In genomic region chr12:7250324-7250723, GRCm38 (mm10) we compare ENCODE assay signal across 14 mouse cellular contexts.
"Had no signal": no experiment of that assay in that cellular context is flagged by ENCODE, and none has a peak within 500 bp of the region (broad histone marks: within the 10 kb centered on the region; RNA-seq: fewer than 3 reads in every experiment).

No protein-coding gene starts in this region.

- H3K4me1 ChIP-seq: kidney, embryonic 15.5 days; liver, embryonic 15.5 days had no signal

- H3K9ac ChIP-seq: kidney, embryonic 15.5 days; liver, embryonic 15.5 days; midbrain, embryonic 12.5 days had no signal

- H3K36me3 ChIP-seq: kidney, embryonic 15.5 days; limb, embryonic 10.5 days; liver, embryonic 15.5 days; midbrain, embryonic 12.5 days had no signal

- H3K27ac ChIP-seq: kidney, embryonic 15.5 days; left cerebral cortex, adult 2 months; limb, embryonic 10.5 days; liver, embryonic 15.5 days; midbrain, embryonic 12.5 days had no signal

- H3K4me3 ChIP-seq: kidney, embryonic 15.5 days; left cerebral cortex, adult 2 months; limb, embryonic 10.5 days; liver, embryonic 15.5 days; midbrain, embryonic 12.5 days had no signal

- ATAC-seq: lung, postnatal 0 days had no signal

- H3K4me2 ChIP-seq: kidney, embryonic 15.5 days; liver, embryonic 11.5 days; liver, embryonic 15.5 days; midbrain, embryonic 12.5 days had no signal

- H3K27me3 ChIP-seq: kidney, embryonic 15.5 days; liver, embryonic 15.5 days; midbrain, embryonic 12.5 days had no signal

- DNase-seq: kidney, adult 18-20 months; kidney, postnatal 14 days; lung, adult 2 months; lung, postnatal 4 days; spleen, adult 18-20 months; thymus, adult 18-20 months; thymus, postnatal 25 days had no signal

- H3K9me3 ChIP-seq: kidney, embryonic 15.5 days; limb, embryonic 10.5 days; liver, embryonic 15.5 days; midbrain, embryonic 12.5 days had no signal
